Mouse (Mus musculus): ENCODE measurements at regions not wholly inside any gene's neighbourhood (a gene's known extent, or its start where the extent isn't known, plus 50 kb on each side); places are given as distances from the start of the nearest gene placed in this dataset.

GRCm38 (mm10) chr3:40472766-40473165 lies 58.3 kb upstream of the Intu start:
- no peak for TF ChIP-seq CTCF (IDR thresholded peaks at IDR 0.05; ENCODE audit: control insufficient read depth, insufficient read depth, insufficient read length)
- TF ChIP-seq USF1 (IDR thresholded peaks at IDR 0.05; ENCODE audit: low read depth) = peak; percentile 14
- TF ChIP-seq MAX (IDR thresholded peaks at IDR 0.05) = no peak
- TF ChIP-seq CEBPB (IDR thresholded peaks at IDR 0.05; ENCODE audit: low read depth) = no peak
- TF ChIP-seq MYOD1 (IDR thresholded peaks at IDR 0.05; ENCODE audit: control insufficient read depth, insufficient read length, low read depth) = no peak
- TF ChIP-seq MYOG (IDR thresholded peaks at IDR 0.05; ENCODE audit: control insufficient read depth, extremely low read depth, insufficient read length) = no peak
- no peak for TF ChIP-seq FOSL1 (IDR thresholded peaks at IDR 0.05; ENCODE audit: insufficient read depth, low read length, poor library complexity, severe bottlenecking)

All from C2C12 (cell line).